Mouse (Mus musculus) adrenal gland, adult 18-20 months (tissue): ENCODE data around the gene Dock3. TPM values are rescaled to one million over a fixed set of nuclear protein-coding genes. Genes with fewer than 3 reads are reported as not detected.
A peak's percentile ranks its signal among the peaks of the same experiment; 100 is the strongest.

Experiments used
- DNase-seq, 2 experiments: peaks; one replicate each; pipeline ENCODE4 v3.0.0; 2021 to 2022; ENCODE audit warnings: low spot score in 2 of 2
- total RNA-seq, 2 experiments: library from RNA; stranded (reverse); gene quantifications; 1 replicate in 1 of 2; 2 replicates in 1 of 2; pipeline ENCODE4 v1.2.3; 2021

Gene Dock3
- total RNA-seq, 2 experiments from 2014 or later = 3.1 to 3.7 TPM

DNA sequence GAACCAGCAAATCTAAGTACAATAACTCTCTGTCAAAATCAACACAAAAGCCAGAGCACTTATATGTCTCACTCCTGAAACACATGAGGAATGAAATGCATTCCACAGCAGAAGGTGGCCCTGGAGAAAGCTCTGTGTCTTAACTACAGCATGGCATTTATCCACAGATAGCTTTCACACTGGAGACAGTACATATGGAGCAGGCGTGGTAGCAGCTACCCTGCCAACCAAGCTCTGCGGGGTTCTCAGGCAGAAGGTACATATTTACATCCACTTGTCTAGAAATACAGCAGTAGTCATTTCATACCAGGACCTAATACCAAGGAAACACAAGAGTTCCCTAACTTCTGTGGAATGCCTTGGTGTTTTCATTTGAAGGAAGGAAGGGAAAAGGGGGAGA lies 144.2 kb downstream of the Dock3 start:
- DNase-seq = no peak

DNA sequence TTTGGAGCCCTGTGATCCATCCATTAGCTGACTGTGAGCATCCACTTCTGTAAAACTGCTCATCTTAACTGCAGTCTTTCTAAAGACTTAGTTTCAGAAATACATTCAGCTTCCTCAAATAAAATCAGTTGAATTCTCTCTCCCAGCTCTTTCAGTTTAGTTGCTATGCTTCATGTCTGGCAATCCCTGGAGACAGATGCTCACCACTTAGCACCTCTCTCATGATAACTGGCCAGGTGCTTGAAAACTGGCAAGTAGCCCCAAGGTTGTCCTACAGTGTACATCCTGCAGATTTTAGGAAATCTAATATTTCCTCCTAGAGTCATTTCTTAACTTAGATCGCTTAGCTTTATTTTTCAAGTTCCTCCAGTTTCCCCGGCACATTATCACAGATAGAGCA lies 193.8 kb downstream of the Dock3 start:
- no peak for DNase-seq

DNA sequence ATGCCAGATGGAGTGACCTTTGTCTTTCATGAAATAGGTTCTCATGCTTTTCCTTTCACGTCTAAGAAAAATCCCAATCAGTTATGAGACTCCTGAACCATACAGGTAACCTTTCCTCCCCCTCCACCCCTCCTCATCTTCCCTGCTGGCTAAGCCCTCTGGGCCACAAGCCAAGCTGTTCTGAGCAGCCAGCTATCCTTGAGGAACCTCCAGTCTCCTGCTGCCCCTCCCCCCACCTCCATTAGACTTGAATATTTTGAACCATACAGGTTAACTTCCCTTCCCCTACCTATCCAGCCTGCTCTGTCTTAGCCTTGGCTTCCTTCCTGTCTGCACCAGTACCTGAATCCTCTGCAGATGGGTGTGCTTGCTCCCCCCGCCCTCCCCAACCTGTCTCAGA lies 204.1 kb downstream of the Dock3 start:
- no peak for DNase-seq

DNA sequence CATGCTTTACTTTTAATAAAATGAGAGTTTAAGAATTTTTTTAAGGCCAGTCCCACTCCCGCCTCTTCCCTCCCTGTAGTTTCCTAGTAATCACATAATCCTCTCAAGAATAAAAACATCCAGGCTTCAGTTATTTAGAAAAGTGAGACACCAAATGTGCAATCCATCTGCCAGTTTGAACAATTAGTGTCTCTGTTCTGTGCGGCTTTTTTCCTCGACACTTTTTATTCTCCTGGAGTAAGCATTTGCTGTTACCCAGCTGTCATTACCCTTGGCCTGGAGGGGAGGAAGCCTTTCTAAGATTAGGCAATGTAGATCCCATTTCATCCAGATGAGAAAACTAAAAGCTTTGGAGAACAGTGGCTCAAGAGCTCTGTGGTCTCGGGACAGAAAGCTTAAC lies 221.9 kb downstream of the Dock3 start:
- no peak for DNase-seq

DNA sequence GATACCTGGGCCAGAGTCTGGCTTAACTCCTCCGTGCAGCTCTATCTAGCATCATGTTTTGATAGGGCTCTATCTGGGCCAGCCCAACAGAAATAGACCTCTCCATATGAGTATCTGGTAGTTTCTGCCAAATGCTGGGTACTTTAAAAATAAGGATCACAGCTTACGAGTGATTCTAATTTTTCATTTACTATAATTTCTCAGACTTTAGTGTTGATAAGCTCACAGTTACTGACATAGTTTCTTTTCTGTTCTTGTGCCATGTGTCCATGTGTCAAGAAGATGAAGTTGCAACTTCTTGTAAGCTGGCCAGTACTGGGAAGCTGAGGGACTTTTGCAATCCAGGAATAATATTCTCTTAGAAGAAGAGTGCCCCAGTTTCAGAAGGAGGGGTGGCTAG lies 228.5 kb downstream of the Dock3 start:
- DNase-seq = no peak

GRCm38 (mm10) chr9:106970742-106971141 lies 261.0 kb downstream of the Dock3 start:
- no peak for DNase-seq

GRCm38 (mm10) chr9:106958452-106958851 lies 273.3 kb downstream of the Dock3 start:
- DNase-seq = no peak

GRCm38 (mm10) chr9:106955486-106955885 lies 276.2 kb downstream of the Dock3 start:
- no peak for DNase-seq

DNA sequence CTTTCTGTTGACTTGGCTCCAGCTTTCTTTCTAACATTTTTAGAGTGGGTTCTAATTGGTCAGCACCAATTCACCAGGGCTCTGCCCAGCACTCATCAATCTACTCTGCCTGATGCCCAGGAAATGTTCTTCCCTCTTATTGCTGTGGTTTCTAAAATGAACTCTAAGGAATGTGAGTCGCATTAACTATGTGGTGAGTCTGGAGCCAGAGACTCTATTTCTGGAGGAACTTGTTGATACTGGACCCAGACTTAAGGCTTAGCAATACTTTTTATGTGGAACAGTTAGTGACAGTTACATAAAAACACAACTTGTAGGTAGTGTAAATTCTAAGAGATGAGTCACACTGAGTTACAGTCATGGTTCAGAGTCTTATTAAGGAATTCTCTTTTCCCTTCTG lies 296.7 kb downstream of the Dock3 start:
- no peak for DNase-seq

- DNase-seq = no peak
Measured at GRCm38 (mm10) chr9:106914878-106915277, 316.8 kb downstream of the Dock3 start.

GRCm38 (mm10) chr9:106913759-106914158 lies 317.9 kb downstream of the Dock3 start:
- no peak for DNase-seq

- DNase-seq = no peak
Measured at GRCm38 (mm10) chr9:106911624-106912023, 320.1 kb downstream of the Dock3 start.

- DNase-seq = no peak
Measured at GRCm38 (mm10) chr9:106908715-106909114, 323.0 kb downstream of the Dock3 start.

GRCm38 (mm10) chr9:106908174-106908573 lies 323.5 kb downstream of the Dock3 start:
- no peak for DNase-seq

- DNase-seq = no peak
Measured at GRCm38 (mm10) chr9:106906597-106906996, 325.1 kb downstream of the Dock3 start.

GRCm38 (mm10) chr9:106903791-106904134 lies 327.9 kb downstream of the Dock3 start:
- peak in 1 of 2 experiments; percentile 27 for DNase-seq

GRCm38 (mm10) chr9:106903099-106903790 lies 328.5 kb downstream of the Dock3 start:
- DNase-seq = peak in 1 of 2 experiments; percentile 12

GRCm38 (mm10) chr9:106901596-106901995 lies 330.1 kb downstream of the Dock3 start:
- DNase-seq = peak in 1 of 2 experiments; percentile 13

GRCm38 (mm10) chr9:106898901-106899300 lies 332.8 kb downstream of the Dock3 start:
- DNase-seq = peak in 1 of 2 experiments; percentile 10

DNA sequence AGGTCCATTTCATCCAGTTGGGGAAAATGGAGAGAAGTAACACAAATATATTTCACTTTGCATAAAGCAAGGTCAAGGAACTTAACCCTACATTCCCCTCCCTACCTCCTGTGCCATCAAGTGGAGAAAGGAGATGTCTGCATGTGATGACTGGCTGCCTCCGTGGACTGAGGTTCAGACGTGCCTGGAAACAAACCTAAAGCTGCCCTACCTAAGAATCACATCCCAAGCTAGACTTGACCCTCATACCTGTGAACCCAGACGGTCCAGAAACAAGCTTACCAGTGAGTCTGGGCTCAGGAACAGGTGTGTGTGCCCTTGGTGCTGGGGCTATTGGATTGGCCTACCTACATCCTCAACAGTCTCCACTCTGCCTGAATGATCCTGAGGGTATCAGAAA lies 338.4 kb downstream of the Dock3 start:
- no peak for DNase-seq

GRCm38 (mm10) chr9:106892552-106892875 lies 339.2 kb downstream of the Dock3 start:
- DNase-seq = no peak

DNA sequence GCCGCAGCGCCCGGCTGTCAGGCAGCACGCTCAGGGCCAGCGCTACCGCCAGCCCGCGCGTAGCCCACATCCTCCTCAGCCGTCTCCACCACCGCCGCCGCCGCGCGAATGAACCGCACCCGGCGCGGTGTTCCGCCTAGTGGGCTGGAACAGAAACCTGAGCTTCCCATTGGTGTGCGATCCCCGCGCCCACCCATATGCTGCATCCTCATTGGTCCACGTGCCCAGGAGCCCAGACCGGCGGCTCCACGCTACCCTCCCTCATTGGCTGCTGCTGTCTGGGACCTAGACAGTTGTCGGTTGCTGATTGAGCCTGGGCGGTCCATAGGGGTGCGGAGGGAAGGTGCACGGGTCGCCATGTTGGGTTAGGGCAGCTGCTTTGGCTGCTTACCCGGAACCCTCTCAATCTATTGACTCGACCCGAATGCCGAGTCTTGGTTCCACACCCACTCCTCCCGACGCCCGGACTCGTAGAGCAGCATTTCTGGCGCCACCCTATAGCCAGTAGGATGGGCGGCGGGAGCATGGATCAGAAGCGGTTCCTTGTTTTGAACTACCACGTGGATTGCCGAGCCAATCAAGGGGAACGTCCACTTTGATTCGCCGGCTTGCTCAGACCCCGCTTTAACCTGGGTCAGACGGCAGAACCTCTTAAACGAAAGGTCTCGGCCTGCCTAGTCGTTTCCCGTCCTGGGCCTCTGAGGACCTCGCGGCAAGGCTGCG lies 339.7 kb downstream of the Dock3 start, which contains the start of gene Manf:
TSS of gene Manf (minus strand) at position 151 of the 723 bp plus-strand sequence.
- DNase-seq = peak; percentile 92 to 94

- DNase-seq = no peak
Measured at GRCm38 (mm10) chr9:106891341-106891741, 340.4 kb downstream of the Dock3 start.
